Mouse (Mus musculus): ENCODE data around the gene Aak1. TPM values are rescaled to one million over a fixed set of nuclear protein-coding genes. Genes with fewer than 3 reads are reported as not detected.

Gene Aak1
- polyA plus RNA-seq, 1 experiment from 2014 or later = 60.1 TPM

GRCm38 (mm10) chr6:86978156-86978908 is 129.0 kb downstream of the Aak1 start:
- no peak for DNase-seq (ENCODE audit: low read depth, low spot score)
- in situ Hi-C loops (cut with MboI; ENCODE audit: low pct_unique_long_range_greater_than_20kb) = no loop called here
- TF ChIP-seq CTCF (IDR thresholded peaks at IDR 0.05) = no peak
- ChIA-PET CTCF (interaction anchor here (1.3 kb wide), 1 partner anchor 30 kb away, joined by 3 read pairs; no protein-coding TSS in a partner anchor), POLR2A (no interaction called here)
- ATAC-seq = no peak
- H3K27me3 ChIP-seq = no peaks in the 10 kb centered on the region

- POLR2A ChIA-PET = no interaction called here
- in situ Hi-C loops (cut with MboI; ENCODE audit: low pct_unique_long_range_greater_than_20kb) = no loop called here
Measured at GRCm38 (mm10) chr6:86978909-86979265, 129.6 kb downstream of the Aak1 start.

GRCm38 (mm10) chr6:86981206-86981605 is 131.9 kb downstream of the Aak1 start:
- no peaks in the 10 kb centered on the region for H3K27me3 ChIP-seq
- ChIA-PET CTCF (interaction anchor here (1.0 to 1.8 kb wide), 3 partner anchors 9 to 22 kb away, joined by 4 to 7 read pairs (median 5); no protein-coding TSS in a partner anchor), POLR2A (no interaction called here)
- ATAC-seq (no peak), DNase-seq (ENCODE audit: low read depth, low spot score) (no peak)
- no peak for TF ChIP-seq CTCF (IDR thresholded peaks at IDR 0.05)
- in situ Hi-C loops (cut with MboI; ENCODE audit: low pct_unique_long_range_greater_than_20kb) = no loop called here

More at GRCm38 (mm10) chr6:86978909-86979265, 129.6 kb downstream of the Aak1 start:
- no peak for TF ChIP-seq CTCF (IDR thresholded peaks at IDR 0.05)
- CTCF ChIA-PET = interaction anchor here (1.3 kb wide), 1 partner anchor 29 kb away, joined by 3 read pairs; no protein-coding TSS in a partner anchor
- ATAC-seq (no peak), DNase-seq (ENCODE audit: low read depth, low spot score) (no peak)
- H3K27me3 ChIP-seq = no peaks in the 10 kb centered on the region

GRCm38 (mm10) chr6:86985314-86986106 is 136.2 kb downstream of the Aak1 start:
- DNase-seq (ENCODE audit: low read depth, low spot score) (no peak), ATAC-seq (no peak)
- in situ Hi-C loops (cut with MboI; ENCODE audit: low pct_unique_long_range_greater_than_20kb) = no loop called here
- ChIA-PET POLR2A (no interaction called here), CTCF (interaction anchor here (0.7 to 2.2 kb wide), 3 partner anchors 11 to 59 kb away, joined by 3 to 11 read pairs (median 8); no protein-coding TSS in a partner anchor)
- no peaks in the 10 kb centered on the region for H3K27me3 ChIP-seq
- TF ChIP-seq CTCF (IDR thresholded peaks at IDR 0.05) = no peak

- in situ Hi-C loops (cut with MboI; ENCODE audit: low pct_unique_long_range_greater_than_20kb) = no loop called here
- no peak for TF ChIP-seq CTCF (IDR thresholded peaks at IDR 0.05)
- DNase-seq (ENCODE audit: low read depth, low spot score) (no peak), ATAC-seq (no peak)
- CTCF ChIA-PET = interaction anchor here (3.3 kb wide), 1 partner anchor 12 kb away, joined by 13 read pairs; no protein-coding TSS in a partner anchor
- no peaks in the 10 kb centered on the region for H3K27me3 ChIP-seq
- POLR2A ChIA-PET = no interaction called here
Measured at GRCm38 (mm10) chr6:86989576-86989975, 140.3 kb downstream of the Aak1 start.

- ChIA-PET POLR2A (interaction anchor here (0.5 kb wide), 1 partner anchor 43 kb away, joined by 3 read pairs; no protein-coding TSS in a partner anchor), CTCF (no interaction called here)
- no peak for TF ChIP-seq CTCF (IDR thresholded peaks at IDR 0.05)
- no peak for DNase-seq (ENCODE audit: low read depth, low spot score)
- in situ Hi-C loops (cut with MboI; ENCODE audit: low pct_unique_long_range_greater_than_20kb) = no loop called here
- H3K27me3 ChIP-seq = no peaks in the 10 kb centered on the region
- no peak for ATAC-seq
Measured at GRCm38 (mm10) chr6:86991041-86991440, 141.7 kb downstream of the Aak1 start.

GRCm38 (mm10) chr6:86992349-86992748 is 143.0 kb downstream of the Aak1 start:
- in situ Hi-C loops (cut with MboI; ENCODE audit: low pct_unique_long_range_greater_than_20kb) = no loop called here
- POLR2A ChIA-PET = interaction anchor here (0.8 kb wide), 1 partner anchor 9 kb away, joined by 4 read pairs; no protein-coding TSS in a partner anchor
- TF ChIP-seq CTCF (IDR thresholded peaks at IDR 0.05) = no peak
- DNase-seq (ENCODE audit: low read depth, low spot score) = peak; percentile 70
- ATAC-seq = peak; percentile 80
- no peaks in the 10 kb centered on the region for H3K27me3 ChIP-seq
- CTCF ChIA-PET = interaction anchor here (1.4 to 2.7 kb wide), 2 partner anchors 10 to 12 kb away, joined by 7 to 9 read pairs; no protein-coding TSS in a partner anchor

- no peaks in the 10 kb centered on the region for H3K27me3 ChIP-seq
- no peak for DNase-seq (ENCODE audit: low read depth, low spot score)
- TF ChIP-seq CTCF (IDR thresholded peaks at IDR 0.05) = no peak
- POLR2A ChIA-PET = no interaction called here
- ATAC-seq = no peak
- CTCF ChIA-PET = interaction anchor here (2.7 kb wide), 1 partner anchor 14 kb away, joined by 7 read pairs; no protein-coding TSS in a partner anchor
- in situ Hi-C loops (cut with MboI; ENCODE audit: low pct_unique_long_range_greater_than_20kb) = no loop called here
Measured at GRCm38 (mm10) chr6:86994254-86994653, 144.9 kb downstream of the Aak1 start.

GRCm38 (mm10) chr6:86996629-86997307 is 147.5 kb downstream of the Aak1 start:
- no peak for TF ChIP-seq CTCF (IDR thresholded peaks at IDR 0.05)
- H3K27me3 ChIP-seq = no peaks in the 10 kb centered on the region
- in situ Hi-C loops (cut with MboI; ENCODE audit: low pct_unique_long_range_greater_than_20kb) = no loop called here
- no peak for DNase-seq (ENCODE audit: low read depth, low spot score)
- ChIA-PET CTCF (interaction anchor here (1.5 kb wide), 1 partner anchor 26 kb away, joined by 4 read pairs; no protein-coding TSS in a partner anchor), POLR2A (interaction anchor here (1.0 kb wide), 1 partner anchor 26 kb away, joined by 4 read pairs; no protein-coding TSS in a partner anchor)
- ATAC-seq = no peak

- DNase-seq (ENCODE audit: low read depth, low spot score) (no peak), ATAC-seq (no peak)
- no peaks in the 10 kb centered on the region for H3K27me3 ChIP-seq
- ChIA-PET POLR2A (interaction anchor here (1.0 kb wide), 1 partner anchor 27 kb away, joined by 4 read pairs; no protein-coding TSS in a partner anchor), CTCF (no interaction called here)
- in situ Hi-C loops (cut with MboI; ENCODE audit: low pct_unique_long_range_greater_than_20kb) = no loop called here
- no peak for TF ChIP-seq CTCF (IDR thresholded peaks at IDR 0.05)
Measured at GRCm38 (mm10) chr6:86997360-86997759, 148.0 kb downstream of the Aak1 start.

All from Patski (cell line).